Mouse (Mus musculus): ENCODE measurements around the gene Nmnat3.

DNA sequence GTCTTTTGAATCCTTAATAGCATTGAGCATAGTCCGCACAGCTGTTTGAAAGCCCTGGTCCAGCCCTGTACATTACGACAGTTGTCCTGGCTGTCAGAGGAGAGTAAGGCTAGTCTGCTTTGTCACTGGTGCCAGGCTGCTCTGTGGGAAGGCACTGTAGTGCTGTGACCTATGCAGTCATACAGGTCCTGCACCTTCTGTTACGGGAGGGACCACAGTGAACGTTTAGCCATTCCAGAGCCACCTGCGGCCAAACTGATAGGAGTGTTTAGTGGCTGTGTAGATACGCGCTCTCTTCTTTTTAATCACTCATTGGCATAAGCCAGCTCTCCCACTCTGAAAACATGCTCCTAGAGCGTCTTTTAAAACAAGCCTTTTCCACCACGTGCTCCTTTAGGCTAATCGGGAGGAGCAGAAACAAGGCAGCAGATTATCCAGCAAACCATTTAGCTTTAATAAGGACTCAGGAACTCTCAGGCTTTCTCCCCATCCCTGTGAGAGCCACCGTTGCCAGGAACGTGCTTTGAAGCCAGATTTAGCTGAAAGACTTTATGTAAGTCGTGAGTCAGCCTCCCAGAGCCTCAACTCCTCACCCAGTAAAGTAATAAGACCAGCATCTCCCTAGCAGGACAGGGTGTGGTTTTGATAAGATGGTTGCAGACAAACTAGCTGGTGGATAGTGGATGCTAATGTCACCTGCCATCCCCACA lies 113.1 kb downstream of the Nmnat3 start:
- TF ChIP-seq CTCF (IDR thresholded peaks at IDR 0.05; ENCODE audit: extremely low read depth, insufficient read depth, insufficient read length, insufficient replicate concordance) (no peak), POLR2A (IDR thresholded peaks at IDR 0.05; ENCODE audit: low read depth, low read length) (no peak)

Data from spleen, adult 2 months (tissue).